Mouse (Mus musculus) spleen, adult 2 months (tissue): ENCODE results near the gene Spata2l. TPM values are rescaled to one million over a fixed set of nuclear protein-coding genes. Genes with fewer than 3 reads are reported as not detected.
A peak's percentile ranks its signal among the peaks of the same experiment; 100 is the strongest.
"Not testable (repeated sequence)": the region's sequence is repeated elsewhere in the genome, so short reads cannot be mapped to it uniquely, and the experiment has no call there.

Experiments
- DNase-seq, 2 experiments: peaks; one replicate each; pipeline versions ENCODE4 v3.0.0 to v3.0.0-alpha.2; 2012 to 2021; ENCODE audit warnings: low spot score in 2 of 2, low read depth in 1 of 2
- H3K27ac ChIP-seq: fragments of 200-500 bp; 2 replicates; pipeline ENCODE4 v1.5.1; 2012; ENCODE audit warnings: low read length, inconsistent platforms; ENCODE audit not compliant: insufficient read depth
- H3K27me3 ChIP-seq: fragments of 200-500 bp; 2 replicates; pipeline ENCODE4 v1.6.1; 2012; ENCODE audit warnings: mild to moderate bottlenecking, moderate library complexity, low read length, inconsistent platforms; ENCODE audit not compliant: control insufficient read depth, insufficient read depth
- H3K36me3 ChIP-seq: fragments of 200-500 bp; 2 replicates; pipeline ENCODE4 v1.6.1; 2012; ENCODE audit warnings: mild to moderate bottlenecking, low read length, inconsistent platforms; ENCODE audit not compliant: control insufficient read depth, insufficient read depth
- H3K4me1 ChIP-seq: fragments of 200-500 bp; 2 replicates; pipeline ENCODE4 v1.6.1; 2011; ENCODE audit warnings: inconsistent platforms; ENCODE audit not compliant: control insufficient read depth, insufficient read depth, insufficient read length
- H3K4me3 ChIP-seq: fragments of 200-500 bp; 2 replicates; pipeline ENCODE4 v1.5.1; 2011; ENCODE audit warnings: mild to moderate bottlenecking, inconsistent platforms; ENCODE audit not compliant: insufficient read depth, insufficient read length; ENCODE audit errors: extremely low read depth
- CTCF ChIP-seq: fragments of 200-500 bp; IDR thresholded peaks from 2 replicates; pipeline ENCODE4 v1.5.1; 2011; ENCODE audit warnings: mild to moderate bottlenecking, inconsistent platforms; ENCODE audit not compliant: insufficient read depth, insufficient read length, insufficient replicate concordance; ENCODE audit errors: extremely low read depth
- POLR2A ChIP-seq: fragments of 200-500 bp; IDR thresholded peaks from 2 replicates; pipeline ENCODE4 v1.6.1; 2011; ENCODE audit warnings: low read depth, low read length, inconsistent platforms
- WGBS: fragments of 180-500 bp; shearing (Covaris S2); methylation state at CpG from one replicate; pipeline ENCODE4 v1.1.7; 2018; 5-methylcytosine and 5-hydroxymethylcytosine counted together
- polyA plus RNA-seq: library from polyadenylated mRNA; depleted of rRNA; stranded (reverse); fragments of >200 nt; gene quantifications from 2 replicates; pipeline ENCODE4 v1.2.3, GENCODE M21; 2012; rRNA removed

The Spata2l gene
- 12.1 and 13.9 TPM in 2 replicates for polyA plus RNA-seq

DNA sequence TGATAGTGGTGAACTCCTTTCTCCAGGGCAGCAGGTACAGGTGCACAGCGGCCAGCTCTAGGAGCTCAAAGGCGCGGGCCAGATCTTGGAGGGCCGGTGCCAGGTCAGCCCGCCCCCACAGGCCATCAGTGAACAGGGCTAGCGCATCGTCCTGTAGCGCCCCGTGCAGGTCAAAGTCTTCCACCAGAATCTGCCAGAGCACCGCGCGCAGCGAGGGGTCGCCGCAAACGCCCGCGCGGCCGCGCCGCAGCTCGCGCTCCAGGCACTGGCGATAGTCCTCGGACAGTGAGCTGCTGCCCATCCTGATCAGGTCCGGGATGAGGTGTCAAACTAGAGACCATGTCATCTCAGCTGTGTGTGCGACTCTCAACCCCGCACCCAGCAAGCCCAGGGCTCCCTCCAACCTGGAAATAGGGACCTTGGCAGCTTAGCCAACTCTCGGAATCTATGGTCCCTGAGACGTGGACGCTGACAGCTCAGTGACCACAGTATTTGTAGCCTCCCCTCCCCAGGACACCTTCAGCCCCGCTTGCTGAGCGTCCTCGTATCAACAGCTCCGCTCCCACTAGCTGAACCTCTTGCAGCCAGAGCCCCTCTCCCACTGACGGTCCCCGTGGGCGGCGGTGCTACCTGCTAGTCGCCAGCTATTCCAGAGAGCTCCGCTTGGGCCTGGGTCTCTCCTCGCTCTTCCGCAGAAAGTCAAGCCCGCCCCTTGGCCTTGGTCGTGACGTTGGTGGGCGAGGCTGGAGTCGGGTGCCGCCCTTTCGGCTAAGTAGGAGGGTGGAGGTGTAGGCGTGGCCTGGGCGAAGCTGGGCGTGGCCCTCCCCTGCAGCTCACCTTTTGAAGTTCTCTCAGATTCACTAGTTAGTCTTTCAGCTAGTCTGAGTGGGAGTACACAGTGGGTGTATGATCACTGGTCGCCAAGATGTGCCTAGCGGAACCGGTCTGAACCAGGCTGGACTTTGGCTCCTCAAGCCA lies at the start of gene Spata2l:
TSS of gene Spata2l (minus strand) at position 714 of the 978 bp plus-strand sequence.
- peak; percentile 72 to 87 for DNase-seq
- Histone ChIP-seq H3K27ac (no peak within 1 kb of the TSS), H3K27me3 (no peaks in the 10 kb centered on the region), H3K4me1 (peaks cover 7% of the 10 kb centered on the region), H3K4me3 (peak within 1 kb of the TSS; percentile 98), H3K36me3 (no peaks in the 10 kb centered on the region)
- TF ChIP-seq POLR2A (peak; percentile 36; the same call in 1 of the 2 replicates), CTCF (peak; percentile 9; the same call in 1 of the 2 replicates)
- 2% methylated on average over 57 of the region's 57 CpGs for WGBS

DNA sequence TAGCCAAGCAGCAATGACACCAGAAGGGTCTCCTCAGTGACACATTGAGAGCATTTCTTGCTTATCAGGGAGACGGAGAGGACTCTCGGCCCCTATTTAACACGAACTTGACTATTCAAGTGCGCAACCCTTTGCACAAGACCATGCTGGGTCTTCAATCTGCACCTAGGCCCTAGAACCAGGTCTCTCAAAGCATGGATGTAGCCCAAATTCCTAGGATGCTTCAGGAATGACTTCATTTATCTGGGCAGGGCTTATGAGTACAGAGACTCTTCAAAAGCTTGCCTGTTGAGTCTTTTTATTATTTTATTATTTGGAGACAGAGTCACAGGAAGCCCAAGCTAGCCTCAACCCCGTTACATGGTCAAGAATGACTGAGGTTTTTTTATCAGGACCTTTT lies 48.5 kb upstream of the Spata2l start:
- Histone ChIP-seq H3K27me3 (no peaks in the 10 kb centered on the region), H3K27ac (peak overlapping the region; percentile 34; the same call in 1 of the 2 replicates), H3K4me1 (peaks cover 7% of the 10 kb centered on the region; the same call in 1 of the 2 replicates), H3K4me3 (no peak overlapping the region), H3K36me3 (no peaks in the 10 kb centered on the region)
- TF ChIP-seq POLR2A (no peak), CTCF (no peak)
- no peak for DNase-seq
- 86% methylated on average over 5 of the region's 5 CpGs for WGBS

DNA sequence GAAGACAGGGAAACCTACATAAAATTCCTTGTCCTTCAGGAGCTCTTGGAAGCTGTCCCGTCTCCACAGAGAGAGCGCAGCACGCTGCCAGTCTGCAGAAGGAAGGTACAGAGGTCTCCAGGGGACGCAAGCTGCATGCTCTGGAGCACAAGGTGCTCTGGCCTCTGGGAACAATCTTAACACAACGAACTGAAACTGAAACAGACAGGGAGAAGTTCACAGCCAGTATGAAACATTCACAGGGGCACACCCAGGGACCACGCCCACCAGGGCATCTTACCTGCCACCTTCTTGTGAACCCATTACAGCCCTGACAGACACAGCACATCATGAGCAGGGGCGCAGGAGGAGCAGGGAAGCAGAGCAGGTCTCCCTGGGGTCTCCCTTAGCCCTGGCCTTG lies 48.0 kb upstream of the Spata2l start:
- DNase-seq = peak; percentile 37 to 47
- H3K4me1 ChIP-seq = peaks cover 7% of the 10 kb centered on the region; the same call in 1 of the 2 replicates
- H3K27ac ChIP-seq = peak overlapping the region; percentile 34; the same call in 1 of the 2 replicates
- no peaks in the 10 kb centered on the region for H3K36me3 ChIP-seq
- H3K4me3 ChIP-seq = peak overlapping the region; percentile 11; the same call in 1 of the 2 replicates
- 44% methylated on average over 7 of the region's 7 CpGs for WGBS
- H3K27me3 ChIP-seq = no peaks in the 10 kb centered on the region
- no peak for TF ChIP-seq CTCF
- TF ChIP-seq POLR2A = no peak

DNA sequence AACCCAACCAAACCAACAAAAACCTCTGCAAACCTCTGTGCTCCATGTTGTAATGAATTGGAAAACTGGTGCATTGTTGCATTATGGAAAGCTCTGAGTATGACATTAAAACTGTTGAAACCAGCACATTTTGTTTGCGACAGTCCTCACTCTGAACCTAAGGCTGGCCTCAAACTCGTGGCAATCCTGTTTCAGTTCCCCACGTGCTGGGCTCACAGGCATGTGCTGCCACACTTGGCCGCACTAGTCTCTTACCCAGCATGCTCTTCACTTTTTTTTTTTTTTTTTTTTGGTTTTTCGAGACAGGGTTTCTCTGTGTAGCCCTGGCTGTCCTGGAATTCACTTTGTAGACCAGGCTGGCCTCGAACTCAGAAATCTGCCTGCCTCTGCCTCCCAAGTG lies 47.0 kb upstream of the Spata2l start:
- 43% methylated on average over 6 of the region's 6 CpGs for WGBS
- H3K4me3 ChIP-seq, H3K36me3 ChIP-seq, H3K27me3 ChIP-seq, H3K4me1 ChIP-seq: not testable (repeated sequence)
- peak; percentile 38 to 55 for DNase-seq
- H3K27ac ChIP-seq = peak overlapping the region; percentile 49; the same call in 1 of the 2 replicates

DNA sequence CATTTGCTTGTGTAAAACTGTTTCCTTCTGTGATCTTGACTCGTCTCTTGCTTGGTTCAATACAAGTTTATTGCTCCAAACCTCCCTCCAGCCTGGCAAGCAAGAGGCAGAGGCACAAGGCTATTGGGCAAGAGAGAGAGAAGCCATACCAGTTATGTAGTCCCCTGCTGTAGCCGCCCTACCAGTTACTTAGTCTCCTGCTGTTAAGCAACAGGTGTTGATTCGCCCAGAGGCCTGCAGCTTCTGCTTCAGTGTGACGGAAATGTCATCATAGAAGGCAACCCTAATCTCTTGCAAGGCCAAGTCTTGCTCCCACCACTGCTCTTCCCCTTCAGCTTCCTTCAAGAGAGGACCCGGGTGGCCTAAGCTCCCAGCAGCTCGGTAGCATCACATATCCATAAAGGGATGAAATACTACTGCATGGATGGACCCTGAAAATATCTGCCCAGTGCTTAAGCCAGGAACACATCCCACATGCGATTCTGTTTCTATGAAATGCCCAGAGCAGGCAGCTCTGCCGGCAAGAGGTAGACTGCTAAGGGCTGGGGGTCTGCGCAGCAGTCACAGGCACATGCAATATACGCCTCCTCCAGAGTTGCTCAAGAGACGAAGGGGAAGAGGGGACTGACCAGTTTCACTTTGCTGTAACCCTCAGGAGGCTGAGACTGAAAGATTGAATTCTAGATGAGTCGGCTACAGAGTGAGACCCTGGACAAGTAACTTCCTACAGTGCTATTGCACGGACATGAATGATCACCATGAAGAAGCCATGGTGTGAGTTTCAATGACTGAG lies 44.5 kb upstream of the Spata2l start:
- no peaks in the 10 kb centered on the region for H3K27me3 ChIP-seq
- 88% methylated on average over 13 of the region's 13 CpGs for WGBS
- peaks cover 2% of the 10 kb centered on the region for H3K36me3 ChIP-seq
- no peak overlapping the region for H3K27ac ChIP-seq
- no peak for DNase-seq
- peaks cover 7% of the 10 kb centered on the region; the same call in 1 of the 2 replicates for H3K4me1 ChIP-seq
- TF ChIP-seq CTCF = no peak
- TF ChIP-seq POLR2A = no peak
- no peak overlapping the region for H3K4me3 ChIP-seq

DNA sequence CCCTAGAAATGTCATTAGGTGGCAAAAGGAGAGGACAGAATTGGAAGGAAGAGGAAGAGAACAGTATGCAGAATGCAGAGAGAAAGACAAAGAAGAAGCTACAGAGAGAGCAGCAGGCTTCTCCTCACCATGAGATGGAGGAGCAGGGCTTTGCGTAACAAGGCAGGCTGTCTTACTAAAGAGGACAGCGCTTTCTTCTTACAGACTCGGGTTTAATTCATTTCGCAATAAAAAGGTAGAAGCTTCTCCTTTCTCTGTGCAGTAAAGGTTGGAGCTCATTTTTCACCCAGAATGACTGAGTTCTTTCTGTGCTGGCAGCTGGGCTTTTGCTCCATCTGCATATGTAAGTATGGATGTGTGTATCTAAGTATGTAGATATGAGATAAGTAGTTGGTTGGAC lies 43.8 kb upstream of the Spata2l start:
- Histone ChIP-seq H3K36me3 (peaks cover 2% of the 10 kb centered on the region), H3K27me3 (no peaks in the 10 kb centered on the region), H3K4me3 (no peak overlapping the region), H3K4me1 (peaks cover 7% of the 10 kb centered on the region; the same call in 1 of the 2 replicates), H3K27ac (no peak overlapping the region)
- no peak for DNase-seq
- no peak for TF ChIP-seq POLR2A
- TF ChIP-seq CTCF = no peak
- WGBS = 79% methylated on average over 4 of the region's 4 CpGs

DNA sequence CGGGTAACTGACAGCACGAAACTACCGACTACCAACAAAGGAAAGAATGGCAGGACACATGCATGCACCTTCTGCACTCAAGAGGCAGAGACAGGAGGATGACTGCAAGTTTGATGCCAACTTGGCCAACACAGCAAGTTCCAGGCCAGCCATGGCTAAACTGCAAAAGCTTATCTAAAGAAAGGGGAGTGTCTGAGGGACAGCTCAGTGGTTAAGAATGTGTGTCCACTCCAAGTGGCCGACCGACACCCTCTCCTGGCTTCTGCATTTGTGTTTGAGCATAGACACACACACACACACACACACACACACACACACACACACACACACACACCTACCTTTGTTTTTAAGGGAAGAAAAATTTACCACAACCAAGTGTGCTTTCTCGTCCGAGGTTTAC lies 42.4 kb upstream of the Spata2l start:
- Histone ChIP-seq H3K4me3 (no peak overlapping the region), H3K36me3 (peaks cover 4% of the 10 kb centered on the region), H3K4me1 (peaks cover 3% of the 10 kb centered on the region; the same call in 1 of the 2 replicates), H3K27me3 (no peaks in the 10 kb centered on the region), H3K27ac (no peak overlapping the region)
- no peak for DNase-seq
- WGBS = 93% methylated on average over 7 of the region's 7 CpGs
- TF ChIP-seq POLR2A (no peak), CTCF (no peak)
